Mouse (Mus musculus): ENCODE measurements around the gene Zbtb24. TPM values are rescaled to one million over a fixed set of nuclear protein-coding genes. Genes with fewer than 3 reads are reported as not detected.
A peak's percentile ranks its signal among the peaks of the same experiment; 100 is the strongest.

Zbtb24 gene
- polyA plus RNA-seq, 1 experiment = 8.2 TPM

- Histone ChIP-seq H3K27me3 (ENCODE audit: control insufficient read depth, insufficient read depth, low read length) (no peaks in the 10 kb centered on the region), H3K4me1 (ENCODE audit: control insufficient read depth, insufficient read depth, low read length) (no peaks in the 10 kb centered on the region), H3K4me3 (ENCODE audit: control insufficient read depth, low read depth, low read length) (peak overlapping the region; percentile 94), H3K27ac (ENCODE audit: control insufficient read depth, insufficient read depth, low read depth, low read length) (peak overlapping the region; percentile 80), H3K36me3 (ENCODE audit: control insufficient read depth, insufficient read depth, low read length) (no peaks in the 10 kb centered on the region)
- TF ChIP-seq CTCF (IDR thresholded peaks at IDR 0.05; ENCODE audit: control insufficient read depth, insufficient read depth, insufficient replicate concordance, low read depth, low read length) (no peak), POLR2A (IDR thresholded peaks at IDR 0.05; ENCODE audit: control insufficient read depth, low read depth, low read length) (no peak)
These were observed 768 bp downstream of the Zbtb24 start for GRCm38 (mm10) chr10:41450780-41451522.

- Histone ChIP-seq H3K4me1 (ENCODE audit: control insufficient read depth, insufficient read depth, low read length) (no peaks in the 10 kb centered on the region), H3K4me3 (ENCODE audit: control insufficient read depth, low read depth, low read length) (no peak overlapping the region), H3K27ac (ENCODE audit: control insufficient read depth, insufficient read depth, low read depth, low read length) (no peak overlapping the region), H3K36me3 (ENCODE audit: control insufficient read depth, insufficient read depth, low read length) (peaks cover 2% of the 10 kb centered on the region), H3K27me3 (ENCODE audit: control insufficient read depth, insufficient read depth, low read length) (no peaks in the 10 kb centered on the region)
- TF ChIP-seq CTCF (IDR thresholded peaks at IDR 0.05; ENCODE audit: control insufficient read depth, insufficient read depth, insufficient replicate concordance, low read depth, low read length) (no peak), POLR2A (IDR thresholded peaks at IDR 0.05; ENCODE audit: control insufficient read depth, low read depth, low read length) (no peak)
These were observed 1.5 kb downstream of the Zbtb24 start for GRCm38 (mm10) chr10:41451656-41452055.

- Histone ChIP-seq H3K27ac (ENCODE audit: control insufficient read depth, insufficient read depth, low read depth, low read length) (no peak overlapping the region), H3K36me3 (ENCODE audit: control insufficient read depth, insufficient read depth, low read length) (peaks cover 2% of the 10 kb centered on the region), H3K4me3 (ENCODE audit: control insufficient read depth, low read depth, low read length) (no peak overlapping the region), H3K27me3 (ENCODE audit: control insufficient read depth, insufficient read depth, low read length) (no peaks in the 10 kb centered on the region), H3K4me1 (ENCODE audit: control insufficient read depth, insufficient read depth, low read length) (no peaks in the 10 kb centered on the region)
- TF ChIP-seq CTCF (IDR thresholded peaks at IDR 0.05; ENCODE audit: control insufficient read depth, insufficient read depth, insufficient replicate concordance, low read depth, low read length) = no peak
- TF ChIP-seq POLR2A (IDR thresholded peaks at IDR 0.05; ENCODE audit: control insufficient read depth, low read depth, low read length) = no peak
These were observed 2.6 kb downstream of the Zbtb24 start for GRCm38 (mm10) chr10:41452791-41453190.

- TF ChIP-seq POLR2A (IDR thresholded peaks at IDR 0.05; ENCODE audit: control insufficient read depth, low read depth, low read length) (no peak), CTCF (IDR thresholded peaks at IDR 0.05; ENCODE audit: control insufficient read depth, insufficient read depth, insufficient replicate concordance, low read depth, low read length) (no peak)
- H3K4me1 ChIP-seq (ENCODE audit: control insufficient read depth, insufficient read depth, low read length) = no peaks in the 10 kb centered on the region
- no peak overlapping the region for H3K27ac ChIP-seq (ENCODE audit: control insufficient read depth, insufficient read depth, low read depth, low read length)
- no peak overlapping the region for H3K4me3 ChIP-seq (ENCODE audit: control insufficient read depth, low read depth, low read length)
- H3K36me3 ChIP-seq (ENCODE audit: control insufficient read depth, insufficient read depth, low read length) = peaks cover 2% of the 10 kb centered on the region
- H3K27me3 ChIP-seq (ENCODE audit: control insufficient read depth, insufficient read depth, low read length) = no peaks in the 10 kb centered on the region
These were observed 9.8 kb downstream of the Zbtb24 start for GRCm38 (mm10) chr10:41459990-41460389.

- no peak for TF ChIP-seq POLR2A (IDR thresholded peaks at IDR 0.05; ENCODE audit: control insufficient read depth, low read depth, low read length)
- no peak for TF ChIP-seq CTCF (IDR thresholded peaks at IDR 0.05; ENCODE audit: control insufficient read depth, insufficient read depth, insufficient replicate concordance, low read depth, low read length)
- H3K36me3 ChIP-seq (ENCODE audit: control insufficient read depth, insufficient read depth, low read length) = peaks cover 2% of the 10 kb centered on the region
- H3K4me3 ChIP-seq (ENCODE audit: control insufficient read depth, low read depth, low read length) = no peak overlapping the region
- no peaks in the 10 kb centered on the region for H3K27me3 ChIP-seq (ENCODE audit: control insufficient read depth, insufficient read depth, low read length)
- no peak overlapping the region for H3K27ac ChIP-seq (ENCODE audit: control insufficient read depth, insufficient read depth, low read depth, low read length)
- H3K4me1 ChIP-seq (ENCODE audit: control insufficient read depth, insufficient read depth, low read length) = no peaks in the 10 kb centered on the region
These were observed 10.3 kb downstream of the Zbtb24 start for GRCm38 (mm10) chr10:41460501-41460900.

- no peaks in the 10 kb centered on the region for H3K27me3 ChIP-seq (ENCODE audit: control insufficient read depth, insufficient read depth, low read length)
- H3K4me1 ChIP-seq (ENCODE audit: control insufficient read depth, insufficient read depth, low read length) = no peaks in the 10 kb centered on the region
These were observed 11.0 kb downstream of the Zbtb24 start for GRCm38 (mm10) chr10:41461057-41461722.

GRCm38 (mm10) chr10:41464401-41464955, 14.3 kb downstream of the Zbtb24 start:
- Histone ChIP-seq H3K27me3 (ENCODE audit: control insufficient read depth, insufficient read depth, low read length) (no peaks in the 10 kb centered on the region), H3K4me3 (ENCODE audit: control insufficient read depth, low read depth, low read length) (no peak overlapping the region), H3K36me3 (ENCODE audit: control insufficient read depth, insufficient read depth, low read length) (no peaks in the 10 kb centered on the region; the same call in 1 of the 2 replicates), H3K4me1 (ENCODE audit: control insufficient read depth, insufficient read depth, low read length) (no peaks in the 10 kb centered on the region), H3K27ac (ENCODE audit: control insufficient read depth, insufficient read depth, low read depth, low read length) (no peak overlapping the region)
- TF ChIP-seq POLR2A (IDR thresholded peaks at IDR 0.05; ENCODE audit: control insufficient read depth, low read depth, low read length) = no peak
- no peak for TF ChIP-seq CTCF (IDR thresholded peaks at IDR 0.05; ENCODE audit: control insufficient read depth, insufficient read depth, insufficient replicate concordance, low read depth, low read length)

More at GRCm38 (mm10) chr10:41461057-41461722, 11.0 kb downstream of the Zbtb24 start:
- Histone ChIP-seq H3K27ac (ENCODE audit: control insufficient read depth, insufficient read depth, low read depth, low read length) (no peak overlapping the region), H3K36me3 (ENCODE audit: control insufficient read depth, insufficient read depth, low read length) (peaks cover 2% of the 10 kb centered on the region), H3K4me3 (ENCODE audit: control insufficient read depth, low read depth, low read length) (no peak overlapping the region)
- TF ChIP-seq CTCF (IDR thresholded peaks at IDR 0.05; ENCODE audit: control insufficient read depth, insufficient read depth, insufficient replicate concordance, low read depth, low read length) (no peak), POLR2A (IDR thresholded peaks at IDR 0.05; ENCODE audit: control insufficient read depth, low read depth, low read length) (no peak)

All from testis, adult 2 months (tissue).